Mouse (Mus musculus) 416B (cell line): Measurements from ENCODE around the gene H2afj.
"Not testable (repeated sequence)": the region's sequence is repeated elsewhere in the genome, so short reads cannot be mapped to it uniquely, and the experiment has no call there.

Source experiments
- DNase-seq: peaks from one replicate; pipeline ENCODE4 v3.0.0; 2011; ENCODE audit warnings: low read depth

The H2afj gene

DNA sequence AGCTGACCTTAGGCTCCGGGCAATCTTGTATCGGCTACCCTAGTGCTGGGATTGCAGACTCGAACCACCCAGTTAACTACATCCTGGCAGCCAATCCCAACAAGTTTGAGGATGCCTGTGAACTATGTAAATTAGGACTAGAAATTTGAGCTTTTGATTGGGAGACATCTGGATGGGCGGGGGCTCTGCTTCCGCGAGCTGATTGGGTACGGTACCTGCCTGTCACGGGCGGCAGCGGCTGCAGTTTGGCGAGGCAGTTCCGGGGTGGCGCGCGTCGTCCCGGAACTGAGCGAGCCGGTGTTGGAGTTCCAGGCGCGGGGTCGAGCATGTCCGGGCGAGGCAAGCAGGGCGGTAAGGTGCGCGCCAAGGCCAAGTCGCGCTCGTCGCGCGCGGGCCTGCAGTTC is at the start of gene H2afj:
H2afj (plus strand) TSS at position 231 of the 404 bp plus-strand sequence.
- DNase-seq = peak; percentile 98

DNA sequence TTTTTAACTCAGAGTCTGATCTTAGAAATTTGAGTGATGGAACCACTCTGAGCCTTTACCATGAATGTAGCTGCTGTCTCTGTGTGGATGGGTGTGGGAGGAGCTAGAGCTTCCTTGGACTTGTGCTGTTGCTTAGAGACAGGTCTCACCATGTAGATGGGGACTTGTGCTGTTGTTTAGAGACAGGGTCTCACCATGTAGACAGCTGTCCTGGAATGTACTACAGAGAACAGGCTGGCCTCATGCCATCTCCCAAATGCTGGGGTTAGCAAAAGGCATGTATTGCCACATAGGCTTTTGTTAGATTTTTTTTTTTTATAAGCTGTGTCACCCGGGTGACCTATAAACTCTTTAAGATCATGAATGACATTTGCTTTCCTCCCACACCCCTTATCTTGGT is 44.1 kb upstream of the H2afj start:
- peak; percentile 22 for DNase-seq

DNA sequence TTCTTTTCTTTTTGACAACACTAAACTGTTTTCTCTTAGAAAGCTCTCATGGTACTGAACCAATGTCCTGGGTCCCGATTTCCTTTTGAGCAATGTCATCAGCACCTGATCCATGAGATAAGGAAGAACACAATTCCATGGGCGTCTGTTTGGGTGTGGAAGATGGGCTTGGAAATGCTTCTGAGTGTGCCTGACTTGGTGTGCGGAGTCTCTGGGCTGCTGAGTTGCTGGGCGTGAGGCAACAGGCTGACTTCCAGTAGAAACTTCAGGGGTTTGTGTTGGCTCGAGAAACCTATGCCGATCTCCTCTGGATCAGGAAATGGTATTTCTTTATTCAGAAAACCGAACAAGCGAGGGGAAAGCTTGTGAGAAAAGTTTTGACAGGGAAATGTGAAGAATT is 38.9 kb upstream of the H2afj start:
- no peak for DNase-seq

DNA sequence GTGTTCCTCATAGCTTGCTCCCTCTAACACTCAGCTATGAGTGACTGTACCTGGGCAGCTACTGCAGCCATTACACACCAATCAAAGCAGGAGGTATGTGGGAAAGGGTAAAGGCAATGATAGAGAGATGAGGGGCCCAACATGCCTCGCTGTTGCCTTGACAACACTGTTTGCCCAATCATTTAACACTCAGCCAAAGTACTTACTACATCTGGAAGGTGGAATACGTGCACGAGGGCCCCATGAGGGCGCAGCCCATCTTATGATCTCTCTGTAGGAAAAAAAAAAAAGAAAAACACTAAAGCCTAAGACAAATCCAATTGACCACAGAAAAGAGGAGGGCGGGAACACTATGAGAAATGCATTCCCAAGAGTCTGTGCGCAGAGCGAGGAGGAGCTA is 38.2 kb upstream of the H2afj start:
- DNase-seq = no peak

DNA sequence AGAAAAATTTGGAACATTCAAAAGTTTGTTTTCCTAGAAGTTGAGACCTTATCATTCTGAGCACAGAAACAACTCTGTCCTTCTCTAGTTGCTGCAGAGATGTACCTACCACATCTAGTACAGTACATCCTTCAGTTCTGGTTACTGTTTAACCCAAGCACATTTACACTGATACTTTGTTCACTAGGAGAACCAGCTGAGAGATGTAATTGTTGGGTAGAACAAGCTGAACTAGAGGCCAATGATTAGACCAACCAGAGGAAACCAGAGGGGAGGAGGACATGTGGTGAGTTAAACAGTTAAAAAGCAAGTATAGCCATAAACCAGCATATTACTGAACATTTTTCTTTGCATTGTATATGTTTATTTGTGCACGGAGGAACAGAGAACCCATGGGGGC is 31.7 kb upstream of the H2afj start:
- DNase-seq = no peak

DNA sequence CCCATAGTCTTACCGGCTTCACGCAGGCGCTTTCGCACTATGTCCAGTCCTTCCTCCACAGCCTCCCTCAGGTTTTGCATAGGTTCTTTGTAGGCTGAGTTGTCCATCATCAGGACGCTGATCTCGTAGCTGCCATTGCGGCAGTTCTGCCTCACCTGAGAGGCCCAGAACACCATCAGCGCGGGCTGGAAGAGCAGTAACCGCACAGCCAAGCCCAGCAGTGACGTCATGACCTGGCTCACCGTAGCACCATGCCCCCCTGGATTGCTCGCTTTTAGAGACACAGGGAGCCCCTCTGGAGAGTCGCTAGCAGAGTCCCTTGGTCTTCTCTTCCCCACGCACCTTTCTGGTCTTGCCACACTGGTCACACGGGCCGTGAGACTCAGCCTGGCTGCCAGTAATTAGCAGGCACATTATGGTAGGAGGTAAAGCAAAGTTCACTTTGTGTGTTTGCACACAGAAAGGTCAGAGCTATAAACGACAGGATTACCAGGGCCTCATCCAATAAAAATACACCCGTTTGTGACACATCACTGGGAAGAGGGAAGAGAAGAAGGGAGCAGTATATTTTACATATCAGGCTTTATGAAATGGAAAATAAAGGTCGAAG is 26.6 kb upstream of the H2afj start, which contains the start of gene Gucy2c:
Gucy2c (minus strand) TSS at position 389 of the 610 bp plus-strand sequence.
- DNase-seq = no peak

DNA sequence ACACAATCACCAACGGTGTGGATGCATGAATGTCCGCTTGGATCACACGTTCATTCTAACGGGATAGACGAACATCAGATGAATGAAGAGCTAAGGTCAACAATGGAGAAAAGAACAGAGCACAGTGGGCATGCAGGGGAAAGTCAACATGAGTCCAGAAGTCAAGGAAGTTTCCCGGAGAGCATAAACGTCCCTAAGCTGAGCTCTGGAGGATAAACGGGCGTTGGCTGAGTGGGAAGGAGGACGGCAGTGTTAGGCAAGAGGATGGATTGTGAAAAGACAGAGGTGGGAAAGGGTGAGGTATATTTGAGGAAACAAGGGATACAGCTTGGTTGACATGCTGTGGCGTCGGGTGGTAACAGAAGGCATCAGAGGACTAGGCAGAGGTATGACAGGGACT is 25.9 kb upstream of the H2afj start:
- DNase-seq = no peak

DNA sequence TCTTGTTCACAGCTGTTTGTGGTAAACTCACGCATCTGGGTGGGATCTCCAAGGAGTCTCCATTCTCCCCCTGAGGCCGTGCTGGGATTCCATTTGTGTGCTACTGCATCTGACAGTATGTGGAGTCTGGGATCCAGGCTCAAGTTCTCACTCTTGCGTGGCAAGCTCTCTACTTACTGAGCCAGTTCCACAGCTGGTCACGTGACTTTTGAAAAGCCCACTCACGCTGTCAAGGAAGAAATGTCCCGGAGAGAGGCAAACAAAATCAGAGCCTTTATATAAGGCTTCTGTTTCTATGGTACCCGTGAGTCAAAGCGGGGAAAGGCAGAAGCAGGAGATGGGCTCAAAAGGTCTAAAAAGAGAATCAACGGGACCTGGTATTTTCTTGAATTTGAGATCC is 25.3 kb upstream of the H2afj start:
- DNase-seq = no peak

DNA sequence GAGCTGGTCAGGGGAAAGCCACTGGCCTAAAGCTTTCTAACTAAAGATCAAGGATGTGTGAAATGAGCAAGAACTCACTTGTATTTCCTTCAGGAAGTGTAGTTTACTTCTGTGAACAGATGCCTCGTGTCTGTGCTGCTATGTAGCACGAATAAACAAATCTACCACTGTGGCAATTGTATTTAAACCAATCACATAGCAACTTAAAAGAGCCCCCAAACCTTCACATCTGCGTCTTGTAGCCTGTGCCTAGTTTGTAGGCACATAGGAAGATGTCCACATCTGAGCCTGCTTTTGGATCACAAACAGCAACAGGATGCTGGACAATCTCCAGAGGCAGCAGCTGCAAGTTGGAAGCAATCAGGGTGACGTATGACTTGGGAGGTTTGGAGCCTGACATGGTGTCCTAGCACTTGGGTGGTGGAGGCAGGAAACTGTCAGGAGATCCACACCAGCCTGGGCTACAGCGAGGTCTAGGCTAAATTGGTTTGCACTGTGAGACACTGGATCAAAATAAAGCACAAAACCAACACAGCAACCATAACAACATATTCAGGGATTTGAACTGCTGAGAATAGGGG is 18.6 kb upstream of the H2afj start:
- DNase-seq = no peak

DNA sequence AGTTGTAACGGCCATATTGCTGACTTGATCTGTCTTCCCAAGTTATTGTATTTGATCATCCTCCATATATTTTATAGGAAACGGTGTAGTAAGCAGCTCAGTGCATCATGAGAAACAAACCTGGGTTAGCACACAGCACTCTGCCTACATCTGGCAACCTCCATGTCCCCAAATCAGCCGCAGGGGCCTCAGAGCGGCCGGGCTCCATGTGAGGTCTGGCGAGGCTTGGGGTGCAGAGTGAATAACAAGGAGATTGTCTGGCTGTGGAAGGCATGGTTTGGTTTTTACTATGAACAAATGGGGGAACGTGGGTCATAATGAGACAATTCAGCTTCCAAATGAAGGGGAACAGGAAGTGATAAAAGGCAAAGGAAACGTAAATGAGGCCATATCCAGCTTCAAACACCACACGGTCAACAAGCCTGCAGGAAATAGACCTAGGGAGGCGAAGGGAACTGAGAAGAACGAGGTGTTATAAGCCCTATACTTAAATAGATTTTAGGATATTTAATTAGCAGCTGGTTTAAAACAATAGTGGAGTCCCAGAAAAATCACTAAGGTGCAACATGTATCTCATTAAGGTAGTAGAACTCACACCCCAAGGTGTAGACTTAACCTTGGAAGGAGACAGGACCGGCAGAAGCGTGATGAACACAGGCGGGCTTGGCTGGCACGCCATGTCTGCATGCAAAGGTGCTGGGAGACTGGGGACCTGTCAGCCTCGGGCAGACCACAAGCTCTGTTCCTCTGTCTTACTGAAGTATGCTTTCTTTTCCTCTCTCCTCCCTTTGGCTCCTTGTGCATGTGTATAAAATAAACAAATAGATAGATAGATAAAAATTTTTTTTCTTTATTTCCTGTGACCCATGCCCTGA is 14.9 kb upstream of the H2afj start:
- DNase-seq = no peak

DNA sequence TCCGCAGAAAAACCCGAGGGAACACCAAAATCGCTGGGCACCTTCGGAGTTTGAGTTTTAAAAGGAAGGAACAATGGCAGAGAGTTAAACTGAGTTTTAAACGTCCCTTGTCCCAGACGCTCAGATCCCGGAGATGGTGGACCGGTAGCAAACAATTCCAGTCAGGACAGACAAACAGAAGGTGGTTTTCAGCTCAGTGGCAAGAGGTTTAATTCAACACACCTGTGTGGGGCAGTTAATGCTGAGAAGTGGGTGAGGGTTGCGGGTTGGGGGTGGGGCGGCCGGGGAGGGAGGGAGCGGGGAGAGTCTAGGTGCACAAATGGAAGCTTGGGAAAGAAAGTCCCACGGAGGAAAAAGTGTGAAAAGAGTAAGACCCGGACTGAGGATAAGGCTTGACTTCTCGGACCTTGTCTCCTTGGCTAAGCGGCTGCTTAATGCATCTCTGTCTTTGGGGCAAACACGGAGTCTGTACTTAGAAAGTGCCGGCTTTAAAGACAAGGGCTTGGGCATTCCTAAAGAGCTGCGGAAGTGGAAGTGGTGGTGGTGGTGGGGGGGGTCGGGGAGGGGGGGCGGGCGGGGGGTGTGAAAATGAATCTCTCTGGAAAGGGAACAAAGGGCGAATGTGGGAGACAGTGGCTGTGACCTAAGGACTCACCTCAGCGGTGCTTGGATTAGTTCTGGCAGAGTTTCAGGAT is 14.1 kb upstream of the H2afj start:
- DNase-seq = no peak

DNA sequence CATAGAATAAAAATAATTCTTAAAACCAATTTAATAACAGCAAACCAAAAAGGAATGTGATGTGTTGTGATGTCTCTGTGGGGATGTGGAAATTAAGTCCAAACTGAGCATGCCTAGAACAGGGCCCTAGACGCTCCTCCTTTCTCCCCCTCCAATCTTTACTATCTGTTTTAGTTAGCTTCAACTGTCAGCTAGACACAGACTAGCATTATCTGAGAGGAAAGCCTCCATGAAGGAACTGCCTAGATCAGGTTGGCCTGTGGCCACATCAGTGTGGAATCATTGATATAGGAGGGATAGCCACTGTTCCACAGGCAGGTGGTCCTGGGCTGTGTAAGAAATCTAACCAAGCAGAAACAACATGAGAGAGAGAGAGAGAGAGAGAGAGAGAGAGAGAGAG is 12.9 kb upstream of the H2afj start:
- DNase-seq = no peak

DNA sequence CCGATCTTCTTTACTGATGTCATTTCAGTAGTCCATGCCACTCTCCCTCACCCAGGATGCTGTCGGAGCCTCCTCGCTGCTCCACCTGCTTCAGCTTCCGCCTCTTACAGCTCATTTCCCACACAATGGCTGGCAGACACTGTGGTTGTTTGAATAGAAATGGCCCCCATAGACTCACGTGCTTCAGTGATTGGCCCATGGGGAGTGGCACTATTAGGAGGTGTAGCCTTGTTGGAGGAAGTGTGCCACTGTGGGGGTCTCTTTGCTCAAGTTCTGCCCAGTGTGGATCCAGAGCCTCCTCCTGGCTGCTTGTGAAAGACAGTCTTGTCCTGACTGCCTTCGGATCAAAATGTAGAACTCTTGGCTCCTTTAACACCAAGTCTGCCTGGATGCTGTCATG is 12.2 kb upstream of the H2afj start:
- DNase-seq = no peak

DNA sequence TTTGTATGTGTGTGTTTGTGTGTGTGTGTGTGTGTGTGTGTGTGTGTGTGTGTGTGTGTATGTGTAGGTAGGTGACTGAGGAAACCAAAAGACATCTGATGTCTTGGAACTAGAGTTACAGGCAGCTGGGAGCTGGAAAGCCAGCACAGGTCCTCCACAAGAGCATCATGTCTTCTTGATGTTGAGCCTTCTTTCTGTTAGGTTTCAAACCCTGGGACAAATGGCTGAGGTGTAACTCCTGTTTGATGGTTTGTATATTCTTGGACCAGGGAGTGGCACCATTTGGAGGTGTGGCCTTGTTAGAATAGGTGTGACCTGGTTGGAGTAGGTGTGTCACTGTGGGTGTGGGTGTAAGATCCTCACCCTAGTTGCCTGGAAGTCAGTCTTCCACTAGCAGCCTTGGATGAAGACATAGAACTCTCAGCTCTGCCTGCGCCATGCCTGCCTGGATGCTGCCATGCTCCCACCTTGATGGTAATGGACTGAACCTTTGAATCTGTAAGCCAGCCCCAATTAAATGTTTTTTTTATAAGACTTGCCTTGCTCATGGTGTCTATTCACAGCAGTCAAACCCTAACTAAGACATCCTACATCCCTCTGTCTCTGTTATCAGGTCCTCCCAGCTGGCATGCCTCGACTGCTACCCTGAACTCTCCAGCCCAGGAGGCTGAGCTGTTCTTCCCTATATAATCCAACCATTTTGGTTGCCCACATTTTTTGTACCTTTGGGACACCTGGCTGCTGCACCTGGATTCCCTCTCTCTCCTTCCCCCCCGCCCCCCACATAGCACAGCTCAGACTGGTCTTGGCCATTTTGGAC is 10.0 kb upstream of the H2afj start:
- DNase-seq = not testable (repeated sequence)

DNA sequence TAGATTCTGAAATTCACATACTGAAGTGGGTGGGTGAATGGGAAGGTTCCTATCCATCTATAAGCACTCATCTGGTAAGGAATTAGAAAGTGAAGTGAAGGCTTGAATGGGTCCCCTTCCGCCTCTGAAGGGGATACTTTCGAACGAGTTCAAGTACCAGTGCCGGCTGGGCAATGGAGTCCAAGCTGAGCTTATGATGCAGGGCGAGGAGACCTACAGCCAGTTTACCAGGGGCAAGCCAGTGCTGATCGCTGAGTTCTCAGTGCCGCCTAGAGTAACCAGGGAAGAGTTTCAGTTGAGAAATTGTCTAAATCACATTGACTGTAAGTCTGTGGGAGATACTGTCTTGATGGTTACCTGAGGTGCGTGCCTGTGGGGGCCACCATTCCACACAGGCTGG is 7.3 kb upstream of the H2afj start:
- DNase-seq = no peak

DNA sequence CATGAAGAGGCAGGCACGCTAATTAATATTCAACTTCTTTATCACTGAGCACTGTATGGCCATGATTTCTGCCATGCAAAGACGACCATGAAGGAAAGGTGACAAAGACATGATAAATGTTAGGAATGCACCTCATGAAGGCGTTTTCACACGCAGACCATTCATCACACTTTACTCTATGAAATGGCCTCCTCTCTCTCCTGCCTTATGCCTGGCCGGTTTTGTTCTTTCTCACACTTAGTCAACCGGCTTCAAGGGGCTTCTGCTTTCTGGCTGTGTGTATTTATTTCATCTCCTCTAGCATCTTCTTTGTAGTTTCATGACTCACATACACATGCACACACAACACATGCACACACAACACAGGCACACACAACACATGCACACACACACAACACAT is 6.8 kb upstream of the H2afj start:
- DNase-seq = no peak

DNA sequence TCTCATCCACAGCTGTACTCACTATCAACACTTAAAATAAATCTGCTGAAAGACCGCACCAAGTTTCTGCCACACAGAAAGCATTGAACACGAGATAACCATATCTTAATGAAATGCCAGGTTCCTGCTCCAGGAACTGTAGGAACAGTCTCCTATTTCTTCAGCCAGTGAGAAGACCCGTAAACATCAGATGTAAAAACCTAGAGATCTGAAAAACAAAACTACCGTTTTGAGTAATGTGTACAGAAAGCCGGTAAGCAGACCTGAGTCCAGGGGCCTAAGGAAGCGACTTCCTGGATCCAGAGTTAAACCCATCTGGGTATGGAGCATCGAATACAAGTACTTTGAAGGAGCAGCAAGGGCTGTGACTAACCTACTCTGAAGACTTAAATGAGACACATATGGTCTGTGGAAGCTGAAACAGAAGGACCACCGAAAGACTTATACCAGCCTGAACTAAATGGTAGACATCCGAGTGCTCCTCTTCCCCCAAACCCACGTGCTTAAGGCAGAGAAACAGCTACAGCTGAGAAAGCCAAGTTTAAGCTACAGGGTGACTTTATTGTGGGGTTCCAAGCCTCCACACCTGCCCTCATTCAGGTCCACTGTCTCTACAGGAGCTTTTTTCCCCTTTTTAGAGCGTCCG is 4.8 kb upstream of the H2afj start:
- no peak for DNase-seq

DNA sequence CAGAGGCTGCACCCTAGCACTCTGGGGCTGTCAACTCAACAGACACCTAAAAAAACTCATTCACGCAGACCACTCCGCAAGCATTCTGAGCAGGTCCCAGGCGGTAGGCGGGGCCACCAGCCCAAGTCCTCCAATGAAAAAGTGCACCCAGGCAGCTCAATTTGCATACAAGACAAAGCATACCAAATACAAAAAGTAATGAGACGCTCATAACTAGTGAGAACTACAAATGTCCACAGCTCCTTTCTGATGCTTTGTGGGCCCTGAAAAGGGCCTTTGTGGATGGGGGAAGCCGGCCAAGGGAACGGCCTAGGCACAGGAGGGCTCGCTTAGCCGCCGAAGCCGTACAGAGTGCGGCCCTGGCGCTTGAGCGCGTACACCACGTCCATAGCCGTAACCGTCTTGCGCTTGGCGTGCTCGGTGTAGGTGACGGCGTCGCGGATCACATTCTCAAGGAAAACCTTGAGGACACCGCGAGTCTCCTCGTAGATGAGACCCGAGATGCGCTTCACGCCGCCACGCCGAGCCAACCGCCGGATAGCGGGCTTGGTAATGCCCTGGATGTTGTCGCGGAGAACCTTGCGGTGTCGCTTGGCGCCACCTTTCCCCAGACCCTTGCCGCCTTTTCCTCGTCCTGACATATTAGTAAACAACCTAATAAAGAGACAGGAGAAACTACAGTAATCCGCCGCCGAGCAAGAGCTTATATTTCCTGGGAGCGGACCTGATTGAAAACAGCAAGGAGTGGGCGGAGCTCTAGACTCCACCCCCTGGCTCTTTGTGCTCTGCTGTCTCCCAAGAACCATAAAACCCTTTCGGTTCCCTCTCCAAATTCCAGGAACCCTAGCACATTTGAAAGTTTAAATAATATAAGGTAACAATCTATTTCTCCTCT is 4.1 kb upstream of the H2afj start, which contains the start of gene Hist4h4:
Hist4h4 (minus strand) TSS at position 677 of the 895 bp plus-strand sequence.
- peak; percentile 99 for DNase-seq

DNA sequence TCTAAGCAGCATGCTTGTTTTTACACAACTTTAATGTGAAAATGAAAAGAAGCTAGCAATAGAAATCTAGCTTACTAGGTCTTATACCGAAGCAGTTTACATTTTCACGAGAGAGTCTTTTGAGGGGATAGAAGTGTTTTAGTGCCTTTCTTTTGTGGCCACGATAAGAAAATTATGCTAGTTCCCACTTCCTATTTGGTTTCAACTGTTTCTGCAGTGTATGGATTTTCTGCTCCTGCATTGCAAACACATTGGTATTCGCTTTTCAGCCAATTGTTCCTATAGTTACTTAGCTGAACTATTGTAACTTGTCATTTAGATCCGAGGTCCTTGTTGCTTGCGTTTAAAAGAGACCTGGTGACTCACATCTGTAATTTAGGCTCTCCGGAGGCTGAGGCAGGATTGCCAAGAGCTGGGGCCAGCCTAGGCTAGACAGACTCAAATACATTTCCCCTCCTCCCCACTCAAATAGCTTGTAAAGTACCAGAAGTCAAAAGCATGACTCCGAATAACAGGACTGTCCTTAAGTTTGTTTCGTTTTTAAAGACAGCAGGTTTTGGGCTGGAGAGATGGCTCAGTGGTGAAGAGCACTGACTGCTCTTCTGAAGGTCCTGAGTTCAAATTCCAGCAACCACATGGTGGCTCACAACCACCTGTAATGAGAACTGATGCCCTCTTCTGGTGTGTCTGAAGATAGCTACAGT is 3.2 kb upstream of the H2afj start:
- peak; percentile 91 for DNase-seq

DNA sequence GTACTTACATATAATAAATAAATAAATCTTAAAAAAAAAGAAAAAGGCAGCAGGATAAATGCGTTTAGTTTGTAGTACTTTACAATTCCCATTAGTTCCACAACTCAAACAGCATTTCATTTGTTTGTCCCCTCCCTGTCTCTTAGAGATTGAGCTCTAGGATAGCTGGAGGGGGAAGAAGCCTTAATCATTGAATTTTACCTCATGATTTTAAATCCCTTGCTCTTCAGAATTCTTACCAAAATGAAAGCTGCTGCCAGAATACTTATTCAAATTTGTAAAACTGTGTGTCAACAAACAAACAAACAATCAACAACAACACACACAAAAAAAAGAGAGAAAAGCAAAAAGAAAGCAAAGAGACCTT is 2.7 kb upstream of the H2afj start:
- peak; percentile 44 for DNase-seq
